Mouse (Mus musculus): ENCODE results near the gene Eef1b2. TPM values are rescaled to one million over a fixed set of nuclear protein-coding genes. Genes with fewer than 3 reads are reported as not detected.
A peak's percentile ranks its signal among the peaks of the same experiment; 100 is the strongest.
"Not testable (repeated sequence)": the region's sequence is repeated elsewhere in the genome, so short reads cannot be mapped to it uniquely, and the experiment has no call there.

Gene Eef1b2
- polyA plus RNA-seq, 1 experiment from 2014 or later, result 625 TPM

- DNase-seq (ENCODE audit: low spot score) (no peak), ATAC-seq (no peak)
- H3K9me3 ChIP-seq (replicated peaks; ENCODE audit: control insufficient read depth, low read length), result no peaks in the 10 kb centered on the region
- H3K4me1 ChIP-seq (ENCODE audit: control insufficient read depth, insufficient read depth, low read length), result no peaks in the 10 kb centered on the region
- H3K4me3 ChIP-seq (ENCODE audit: low read depth, low read length), result no peak overlapping the region
- peaks cover 43% of the 10 kb centered on the region for H3K36me3 ChIP-seq (ENCODE audit: control insufficient read depth, insufficient read depth, low read length)
- H3K27ac ChIP-seq (ENCODE audit: low read depth, low read length), result no peak overlapping the region
- H3K27me3 ChIP-seq (replicated peaks; ENCODE audit: control insufficient read depth, insufficient read depth, low read length), result no peaks in the 10 kb centered on the region
- 96% methylated on average over 13 of the region's 13 CpGs for WGBS
- H3K9ac ChIP-seq (ENCODE audit: low read length), result no peak overlapping the region
- H3K4me2 ChIP-seq (ENCODE audit: low read length), result no peak overlapping the region
These were observed 36.4 kb upstream of the Eef1b2 start for GRCm38 (mm10) chr1:63140231-63140630.

GRCm38 (mm10) chr1:63168638-63169037 lies 8.0 kb upstream of the Eef1b2 start:
- no peak for DNase-seq (ENCODE audit: low spot score)
- no peak for ATAC-seq
- H3K36me3 ChIP-seq (ENCODE audit: control insufficient read depth, insufficient read depth, low read length), result peaks cover 68% of the 10 kb centered on the region
- H3K27me3 ChIP-seq (replicated peaks; ENCODE audit: control insufficient read depth, insufficient read depth, low read length), result no peaks in the 10 kb centered on the region
- no peak overlapping the region for H3K4me3 ChIP-seq (ENCODE audit: low read depth, low read length)
- no peak overlapping the region for H3K27ac ChIP-seq (ENCODE audit: low read depth, low read length)
- H3K9ac ChIP-seq (ENCODE audit: low read length), result no peak overlapping the region
- H3K4me2 ChIP-seq (ENCODE audit: low read length), result no peak overlapping the region
- no peaks in the 10 kb centered on the region for H3K9me3 ChIP-seq (replicated peaks; ENCODE audit: control insufficient read depth, low read length)
- WGBS, result 82% methylated on average over 2 of the region's 2 CpGs
- no peaks in the 10 kb centered on the region for H3K4me1 ChIP-seq (ENCODE audit: control insufficient read depth, insufficient read depth, low read length)

GRCm38 (mm10) chr1:63175853-63176252 lies 772 bp upstream of the Eef1b2 start:
- H3K27ac ChIP-seq (ENCODE audit: low read depth, low read length), result peak overlapping the region; percentile 70; the same call in 1 of the 2 replicates
- DNase-seq (ENCODE audit: low spot score) (peak; percentile 3), ATAC-seq (no peak)
- peak overlapping the region; percentile 82 for H3K4me2 ChIP-seq (ENCODE audit: low read length)
- H3K9me3 ChIP-seq (replicated peaks; ENCODE audit: control insufficient read depth, low read length), result no peaks in the 10 kb centered on the region
- WGBS, result 12% methylated on average over 11 of the region's 11 CpGs
- peaks cover 32% of the 10 kb centered on the region for H3K36me3 ChIP-seq (ENCODE audit: control insufficient read depth, insufficient read depth, low read length)
- H3K27me3 ChIP-seq (replicated peaks; ENCODE audit: control insufficient read depth, insufficient read depth, low read length), result no peaks in the 10 kb centered on the region
- peak overlapping the region; percentile 97 for H3K9ac ChIP-seq (ENCODE audit: low read length)
- peak overlapping the region; percentile 98 for H3K4me3 ChIP-seq (ENCODE audit: low read depth, low read length)
- peaks cover 18% of the 10 kb centered on the region for H3K4me1 ChIP-seq (ENCODE audit: control insufficient read depth, insufficient read depth, low read length)

GRCm38 (mm10) chr1:63176259-63176603 lies 394 bp upstream of the Eef1b2 start:
- Histone ChIP-seq H3K36me3 (ENCODE audit: control insufficient read depth, insufficient read depth, low read length) (peaks cover 32% of the 10 kb centered on the region), H3K27me3 (replicated peaks; ENCODE audit: control insufficient read depth, insufficient read depth, low read length) (no peaks in the 10 kb centered on the region), H3K9me3 (replicated peaks; ENCODE audit: control insufficient read depth, low read length) (no peaks in the 10 kb centered on the region), H3K27ac (ENCODE audit: low read depth, low read length) (peak overlapping the region; percentile 70; the same call in 1 of the 2 replicates), H3K4me3 (ENCODE audit: low read depth, low read length) (peak overlapping the region; percentile 98), H3K4me1 (ENCODE audit: control insufficient read depth, insufficient read depth, low read length) (peaks cover 18% of the 10 kb centered on the region), H3K4me2 (ENCODE audit: low read length) (peak overlapping the region; percentile 82), H3K9ac (ENCODE audit: low read length) (peak overlapping the region; percentile 97)
- WGBS, result under 1% methylated on average over 14 of the region's 14 CpGs
- DNase-seq (ENCODE audit: low spot score) (no peak), ATAC-seq (no peak; the same call in 1 of the 2 replicates)

- no peak overlapping the region for H3K9ac ChIP-seq (ENCODE audit: low read length)
These were observed 1.7 kb downstream of the Eef1b2 start for GRCm38 (mm10) chr1:63178308-63178707.

GRCm38 (mm10) chr1:63180122-63180521 lies 3.5 kb downstream of the Eef1b2 start:
- no peak for DNase-seq (ENCODE audit: low spot score)
- Histone ChIP-seq H3K9ac (ENCODE audit: low read length) (no peak overlapping the region), H3K27me3 (replicated peaks; ENCODE audit: control insufficient read depth, insufficient read depth, low read length) (no peaks in the 10 kb centered on the region), H3K27ac (ENCODE audit: low read depth, low read length) (no peak overlapping the region), H3K4me2 (ENCODE audit: low read length) (no peak overlapping the region), H3K4me3 (ENCODE audit: low read depth, low read length) (no peak overlapping the region), H3K36me3 (ENCODE audit: control insufficient read depth, insufficient read depth, low read length) (peaks cover 25% of the 10 kb centered on the region), H3K9me3 (replicated peaks; ENCODE audit: control insufficient read depth, low read length) (no peaks in the 10 kb centered on the region), H3K4me1 (ENCODE audit: control insufficient read depth, insufficient read depth, low read length) (peaks cover 16% of the 10 kb centered on the region)
- ATAC-seq, result no peak
- WGBS, result 97% methylated on average over 4 of the region's 4 CpGs

More at GRCm38 (mm10) chr1:63178308-63178707, 1.7 kb downstream of the Eef1b2 start:
- 0 out of 2 replicates have a peak overlapping the region, but pooled peaks have one; percentile 98 for H3K4me3 ChIP-seq (ENCODE audit: low read depth, low read length)
- no peak overlapping the region for H3K4me2 ChIP-seq (ENCODE audit: low read length)
- ATAC-seq (no peak), DNase-seq (ENCODE audit: low spot score) (no peak)
- H3K27me3 ChIP-seq (replicated peaks; ENCODE audit: control insufficient read depth, insufficient read depth, low read length), result no peaks in the 10 kb centered on the region
- peaks cover 25% of the 10 kb centered on the region for H3K36me3 ChIP-seq (ENCODE audit: control insufficient read depth, insufficient read depth, low read length)
- H3K4me1 ChIP-seq (ENCODE audit: control insufficient read depth, insufficient read depth, low read length), result peaks cover 18% of the 10 kb centered on the region
- no peak overlapping the region for H3K27ac ChIP-seq (ENCODE audit: low read depth, low read length)
- WGBS, result 84% methylated on average over 3 of the region's 3 CpGs
- no peaks in the 10 kb centered on the region for H3K9me3 ChIP-seq (replicated peaks; ENCODE audit: control insufficient read depth, low read length)

- H3K4me3 ChIP-seq (ENCODE audit: low read depth, low read length); H3K4me2 ChIP-seq (ENCODE audit: low read length); DNase-seq (ENCODE audit: low spot score); H3K27me3 ChIP-seq (replicated peaks; ENCODE audit: control insufficient read depth, insufficient read depth, low read length); H3K9me3 ChIP-seq (replicated peaks; ENCODE audit: control insufficient read depth, low read length); H3K9ac ChIP-seq (ENCODE audit: low read length); H3K27ac ChIP-seq (ENCODE audit: low read depth, low read length): not testable (repeated sequence)
- WGBS, result 71% methylated on average over 4 of the region's 4 CpGs
- Histone ChIP-seq H3K4me1 (ENCODE audit: control insufficient read depth, insufficient read depth, low read length) (peaks cover 12% of the 10 kb centered on the region), H3K36me3 (ENCODE audit: control insufficient read depth, insufficient read depth, low read length) (peaks cover 25% of the 10 kb centered on the region)
- peak; percentile 1; the same call in 1 of the 2 replicates for ATAC-seq
These were observed 4.0 kb downstream of the Eef1b2 start for GRCm38 (mm10) chr1:63180575-63180974.

- Histone ChIP-seq H3K27me3 (replicated peaks; ENCODE audit: control insufficient read depth, insufficient read depth, low read length) (no peaks in the 10 kb centered on the region), H3K4me3 (ENCODE audit: low read depth, low read length) (no peak overlapping the region), H3K4me2 (ENCODE audit: low read length) (no peak overlapping the region), H3K4me1 (ENCODE audit: control insufficient read depth, insufficient read depth, low read length) (peaks cover 8% of the 10 kb centered on the region; the same call in 1 of the 2 replicates), H3K9ac (ENCODE audit: low read length) (no peak overlapping the region), H3K27ac (ENCODE audit: low read depth, low read length) (no peak overlapping the region), H3K36me3 (ENCODE audit: control insufficient read depth, insufficient read depth, low read length) (peaks cover 25% of the 10 kb centered on the region), H3K9me3 (replicated peaks; ENCODE audit: control insufficient read depth, low read length) (no peaks in the 10 kb centered on the region)
- peak; percentile 85 for ATAC-seq
- DNase-seq (ENCODE audit: low spot score), result peak; percentile 98
- 3% methylated on average over 3 of the region's 3 CpGs for WGBS
These were observed 4.4 kb downstream of the Eef1b2 start for GRCm38 (mm10) chr1:63181019-63181418.

GRCm38 (mm10) chr1:63181480-63181879 lies 4.9 kb downstream of the Eef1b2 start:
- DNase-seq (ENCODE audit: low spot score), result no peak
- peaks cover 8% of the 10 kb centered on the region; the same call in 1 of the 2 replicates for H3K4me1 ChIP-seq (ENCODE audit: control insufficient read depth, insufficient read depth, low read length)
- H3K4me2 ChIP-seq (ENCODE audit: low read length), result no peak overlapping the region
- H3K27me3 ChIP-seq (replicated peaks; ENCODE audit: control insufficient read depth, insufficient read depth, low read length), result no peaks in the 10 kb centered on the region
- no peak overlapping the region for H3K9ac ChIP-seq (ENCODE audit: low read length)
- peaks cover 25% of the 10 kb centered on the region for H3K36me3 ChIP-seq (ENCODE audit: control insufficient read depth, insufficient read depth, low read length)
- H3K27ac ChIP-seq (ENCODE audit: low read depth, low read length), result no peak overlapping the region
- no peaks in the 10 kb centered on the region for H3K9me3 ChIP-seq (replicated peaks; ENCODE audit: control insufficient read depth, low read length)
- WGBS, result 100% methylated on average over 1 of the region's 1 CpGs
- no peak for ATAC-seq
- no peak overlapping the region for H3K4me3 ChIP-seq (ENCODE audit: low read depth, low read length)
